Mouse (Mus musculus) midbrain, embryonic 14.5 days (tissue): ENCODE results near the gene Clstn2. TPM values are rescaled to one million over a fixed set of nuclear protein-coding genes. Genes with fewer than 3 reads are reported as not detected.

Experiments
- ATAC-seq: fragments of 200-750 bp; cut with Nextera tagmentation; 2 replicates; pipeline ENCODE4 v1.8.0; 2017; ENCODE audit warnings: moderate number of reproducible peaks, moderate library complexity; ENCODE audit not compliant: low FRiP score, low TSS enrichment
- DNase-seq: peaks from one replicate; pipeline ENCODE4 v3.0.0-alpha.2; 2015
- H3K27ac ChIP-seq: fragments of 300-500 bp; sonication (generic); replicated peaks from 2 replicates; pipeline ENCODE4 v1.5.1; 2014; ENCODE audit warnings: mild to moderate bottlenecking, low read depth, low read length, moderate library complexity
- H3K27me3 ChIP-seq: fragments of 300-500 bp; sonication (generic); 2 replicates; pipeline ENCODE4 v1.6.1; 2014; ENCODE audit warnings: low read length, control low read depth, mixed read lengths; ENCODE audit not compliant: control insufficient read depth, insufficient read depth
- H3K36me3 ChIP-seq: fragments of 300-500 bp; sonication (generic); 2 replicates; pipeline ENCODE4 v1.6.1; 2014; ENCODE audit warnings: low read length, control low read depth; ENCODE audit not compliant: control insufficient read depth, insufficient read depth
- H3K4me1 ChIP-seq: fragments of 300-500 bp; sonication (generic); 2 replicates; pipeline ENCODE4 v1.6.1; 2014; ENCODE audit warnings: mild to moderate bottlenecking, antibody characterized with exemption, low read length, control low read depth; ENCODE audit not compliant: control insufficient read depth, insufficient read depth
- H3K4me2 ChIP-seq: fragments of 300-500 bp; sonication (generic); 2 replicates; pipeline ENCODE4 v1.6.1; 2014; ENCODE audit warnings: mild to moderate bottlenecking, low read length, moderate library complexity
- H3K4me3 ChIP-seq: fragments of 300-500 bp; sonication (generic); replicated peaks from 2 replicates; pipeline ENCODE4 v1.5.1; 2014; ENCODE audit warnings: low read depth, low read length
- H3K9ac ChIP-seq: fragments of 300-500 bp; sonication (generic); replicated peaks from 2 replicates; pipeline ENCODE4 v1.6.1; 2014; ENCODE audit warnings: mild to moderate bottlenecking, low read length, moderate library complexity
- H3K9me3 ChIP-seq: fragments of 300-500 bp; sonication (generic); 2 replicates; pipeline ENCODE4 v1.6.1; 2016; ENCODE audit warnings: low read length, control low read depth, mixed read lengths; ENCODE audit not compliant: control insufficient read depth
- WGBS: fragments of 180-500 bp; shearing (Covaris S2); extraction: QIAGEN DNeasy Blood & Tissue Kit; methylation state at CpG from one replicate; pipeline ENCODE4 v1.1.7; 2014; 5-methylcytosine and 5-hydroxymethylcytosine counted together
- polyA plus RNA-seq: library from polyadenylated mRNA; unstranded; fragments of >200 nt; fragmentation: Nextera tagmentation; extraction: Ambion mirVana; gene quantifications from 2 replicates; pipeline ENCODE4 v1.2.1, GENCODE M21; 2014

Gene Clstn2
- polyA plus RNA-seq, 1 experiment from 2014 or later, result 8.3 TPM

GRCm38 (mm10) chr9:97974801-97975347 is 58.1 kb downstream of the Clstn2 start:
- Histone ChIP-seq H3K36me3 (no peaks in the 10 kb centered on the region), H3K4me1 (no peaks in the 10 kb centered on the region), H3K9ac (no peak overlapping the region), H3K9me3 (no peaks in the 10 kb centered on the region), H3K27me3 (no peaks in the 10 kb centered on the region), H3K27ac (no peak overlapping the region), H3K4me3 (no peak overlapping the region), H3K4me2 (no peak overlapping the region)
- WGBS, result 84% methylated on average over 13 of the region's 13 CpGs
- no peak for DNase-seq
- no peak for ATAC-seq

- Histone ChIP-seq H3K36me3 (no peaks in the 10 kb centered on the region), H3K9ac (no peak overlapping the region), H3K27ac (no peak overlapping the region), H3K4me3 (no peak overlapping the region), H3K4me2 (no peak overlapping the region), H3K4me1 (no peaks in the 10 kb centered on the region), H3K9me3 (no peaks in the 10 kb centered on the region), H3K27me3 (no peaks in the 10 kb centered on the region)
- DNase-seq (peak; percentile 50), ATAC-seq (no peak)
- 79% methylated on average over 4 of the region's 4 CpGs for WGBS
Observed at GRCm38 (mm10) chr9:97966691-97967090, 66.3 kb downstream of the Clstn2 start.

- H3K9ac ChIP-seq, result no peak overlapping the region
- no peak overlapping the region for H3K4me2 ChIP-seq
- no peak overlapping the region for H3K4me3 ChIP-seq
- no peaks in the 10 kb centered on the region for H3K4me1 ChIP-seq
- H3K9me3 ChIP-seq, result no peaks in the 10 kb centered on the region
- DNase-seq (no peak), ATAC-seq (no peak)
- no peaks in the 10 kb centered on the region for H3K36me3 ChIP-seq
- 90% methylated on average over 8 of the region's 8 CpGs for WGBS
- H3K27ac ChIP-seq, result no peak overlapping the region
- H3K27me3 ChIP-seq, result no peaks in the 10 kb centered on the region
Observed at GRCm38 (mm10) chr9:97957508-97957907, 75.5 kb downstream of the Clstn2 start.

- no peak overlapping the region for H3K4me2 ChIP-seq
- H3K4me3 ChIP-seq, result no peak overlapping the region
- H3K27me3 ChIP-seq, result no peaks in the 10 kb centered on the region
- ATAC-seq, result no peak
- no peaks in the 10 kb centered on the region for H3K4me1 ChIP-seq
- no peak overlapping the region for H3K27ac ChIP-seq
- no peaks in the 10 kb centered on the region for H3K9me3 ChIP-seq
- no peaks in the 10 kb centered on the region for H3K36me3 ChIP-seq
- WGBS, result 76% methylated on average over 4 of the region's 4 CpGs
- H3K9ac ChIP-seq, result no peak overlapping the region
- DNase-seq, result peak; percentile 59
Observed at GRCm38 (mm10) chr9:97956407-97957106, 76.4 kb downstream of the Clstn2 start.

- Histone ChIP-seq H3K36me3 (no peaks in the 10 kb centered on the region), H3K4me1 (no peaks in the 10 kb centered on the region), H3K27ac (no peak overlapping the region), H3K9me3 (no peaks in the 10 kb centered on the region), H3K27me3 (no peaks in the 10 kb centered on the region), H3K9ac (no peak overlapping the region), H3K4me3 (no peak overlapping the region), H3K4me2 (no peak overlapping the region)
- ATAC-seq, result no peak
- WGBS, result 88% methylated on average over 8 of the region's 8 CpGs
- DNase-seq, result no peak
Observed at GRCm38 (mm10) chr9:97953746-97954359, 79.1 kb downstream of the Clstn2 start.

- WGBS, result 92% methylated on average over 6 of the region's 6 CpGs
- ATAC-seq (no peak), DNase-seq (no peak)
- Histone ChIP-seq H3K36me3 (no peaks in the 10 kb centered on the region), H3K4me2 (no peak overlapping the region), H3K9me3 (no peaks in the 10 kb centered on the region), H3K4me3 (no peak overlapping the region), H3K4me1 (no peaks in the 10 kb centered on the region), H3K27ac (no peak overlapping the region), H3K9ac (no peak overlapping the region), H3K27me3 (no peaks in the 10 kb centered on the region)
Observed at GRCm38 (mm10) chr9:97950378-97951006, 82.5 kb downstream of the Clstn2 start.

GRCm38 (mm10) chr9:97919326-97919725 is 113.7 kb downstream of the Clstn2 start:
- H3K9me3 ChIP-seq, result no peaks in the 10 kb centered on the region
- H3K4me3 ChIP-seq, result no peak overlapping the region
- ATAC-seq, result no peak
- no peaks in the 10 kb centered on the region for H3K27me3 ChIP-seq
- no peak overlapping the region for H3K9ac ChIP-seq
- DNase-seq, result no peak
- no peak overlapping the region for H3K4me2 ChIP-seq
- WGBS, result 83% methylated on average over 4 of the region's 4 CpGs
- no peaks in the 10 kb centered on the region for H3K36me3 ChIP-seq
- H3K4me1 ChIP-seq, result no peaks in the 10 kb centered on the region
- H3K27ac ChIP-seq, result no peak overlapping the region

GRCm38 (mm10) chr9:97891415-97891814 is 141.6 kb downstream of the Clstn2 start:
- H3K4me3 ChIP-seq, result no peak overlapping the region
- no peak overlapping the region for H3K9ac ChIP-seq
- H3K36me3 ChIP-seq, result no peaks in the 10 kb centered on the region
- ATAC-seq (no peak), DNase-seq (no peak)
- WGBS, result 93% methylated on average over 3 of the region's 3 CpGs
- H3K27me3 ChIP-seq, result no peaks in the 10 kb centered on the region
- H3K9me3 ChIP-seq, result no peaks in the 10 kb centered on the region
- no peak overlapping the region for H3K4me2 ChIP-seq
- H3K4me1 ChIP-seq, result no peaks in the 10 kb centered on the region
- no peak overlapping the region for H3K27ac ChIP-seq
